Mouse (Mus musculus): Measurements from ENCODE around the gene Rbm4. TPM values are rescaled to one million over a fixed set of nuclear protein-coding genes. Genes with fewer than 3 reads are reported as not detected.

Rbm4 gene
- polyA plus RNA-seq, 1 experiment from 2014 or later: 103 TPM

- 93% methylated on average over 10 of the region's 10 CpGs for WGBS
- Histone ChIP-seq H3K9me3 (replicated peaks) (no peaks in the 10 kb centered on the region), H3K27ac (no peak overlapping the region), H3K4me3 (no peak overlapping the region), H3K36me3 (ENCODE audit: poor library complexity, severe bottlenecking) (peaks cover 94% of the 10 kb centered on the region), H3K4me2 (no peak overlapping the region), H3K27me3 (no peaks in the 10 kb centered on the region), H3K9ac (no peak overlapping the region), H3K4me1 (no peaks in the 10 kb centered on the region)
- no peak for ATAC-seq
Measured at GRCm38 (mm10) chr19:4748493-4748892, 45.2 kb downstream of the Rbm4 start.

- ATAC-seq: no peak
- H3K27ac ChIP-seq: no peak overlapping the region
- peaks cover 91% of the 10 kb centered on the region for H3K36me3 ChIP-seq (ENCODE audit: poor library complexity, severe bottlenecking)
- WGBS: 93% methylated on average over 9 of the region's 9 CpGs
- H3K9ac ChIP-seq: no peak overlapping the region
- no peaks in the 10 kb centered on the region for H3K9me3 ChIP-seq (replicated peaks)
- no peaks in the 10 kb centered on the region for H3K4me1 ChIP-seq
- no peak overlapping the region for H3K4me3 ChIP-seq
- H3K27me3 ChIP-seq: no peaks in the 10 kb centered on the region
- H3K4me2 ChIP-seq: no peak overlapping the region
Measured at GRCm38 (mm10) chr19:4747631-4748312, 45.9 kb downstream of the Rbm4 start.

GRCm38 (mm10) chr19:4746611-4747010 lies 47.1 kb downstream of the Rbm4 start:
- no peak for ATAC-seq
- H3K9me3 ChIP-seq (replicated peaks): no peaks in the 10 kb centered on the region
- H3K4me1 ChIP-seq: no peaks in the 10 kb centered on the region
- H3K9ac ChIP-seq: no peak overlapping the region
- no peak overlapping the region for H3K4me3 ChIP-seq
- H3K36me3 ChIP-seq (ENCODE audit: poor library complexity, severe bottlenecking): peaks cover 89% of the 10 kb centered on the region
- H3K4me2 ChIP-seq: no peak overlapping the region
- WGBS: 85% methylated on average over 14 of the region's 14 CpGs
- H3K27me3 ChIP-seq: no peaks in the 10 kb centered on the region
- no peak overlapping the region for H3K27ac ChIP-seq

- ATAC-seq: no peak
- peaks cover 89% of the 10 kb centered on the region for H3K36me3 ChIP-seq (ENCODE audit: poor library complexity, severe bottlenecking)
- H3K9me3 ChIP-seq (replicated peaks): no peaks in the 10 kb centered on the region
- 91% methylated on average over 10 of the region's 10 CpGs for WGBS
- H3K9ac ChIP-seq: no peak overlapping the region
- H3K4me1 ChIP-seq: no peaks in the 10 kb centered on the region
- no peak overlapping the region for H3K4me3 ChIP-seq
- no peak overlapping the region for H3K27ac ChIP-seq
- H3K4me2 ChIP-seq: no peak overlapping the region
- H3K27me3 ChIP-seq: no peaks in the 10 kb centered on the region
Measured at GRCm38 (mm10) chr19:4745681-4746080, 48.0 kb downstream of the Rbm4 start.

GRCm38 (mm10) chr19:4745057-4745456 lies 48.6 kb downstream of the Rbm4 start:
- no peak overlapping the region for H3K9ac ChIP-seq

GRCm38 (mm10) chr19:4744026-4744425 lies 49.7 kb downstream of the Rbm4 start:
- Histone ChIP-seq H3K4me2 (no peak overlapping the region), H3K9me3 (replicated peaks) (no peaks in the 10 kb centered on the region), H3K4me1 (no peaks in the 10 kb centered on the region), H3K9ac (peak overlapping the region; percentile 21; the same call in 1 of the 2 replicates), H3K27me3 (no peaks in the 10 kb centered on the region), H3K36me3 (ENCODE audit: poor library complexity, severe bottlenecking) (peaks cover 89% of the 10 kb centered on the region), H3K27ac (no peak overlapping the region), H3K4me3 (no peak overlapping the region)
- no peak for ATAC-seq
- 84% methylated on average over 14 of the region's 14 CpGs for WGBS

More at GRCm38 (mm10) chr19:4745057-4745456, 48.6 kb downstream of the Rbm4 start:
- WGBS: 70% methylated on average over 9 of the region's 9 CpGs
- Histone ChIP-seq H3K36me3 (ENCODE audit: poor library complexity, severe bottlenecking) (peaks cover 89% of the 10 kb centered on the region), H3K9me3 (replicated peaks) (no peaks in the 10 kb centered on the region), H3K27me3 (no peaks in the 10 kb centered on the region), H3K27ac (no peak overlapping the region), H3K4me1 (no peaks in the 10 kb centered on the region), H3K4me3 (no peak overlapping the region), H3K4me2 (no peak overlapping the region)
- no peak for ATAC-seq

GRCm38 (mm10) chr19:4743524-4743923 lies 50.2 kb downstream of the Rbm4 start:
- WGBS: 38% methylated on average over 5 of the region's 5 CpGs

GRCm38 (mm10) chr19:4742229-4742628 lies 51.5 kb downstream of the Rbm4 start:
- peaks cover 87% of the 10 kb centered on the region for H3K36me3 ChIP-seq (ENCODE audit: poor library complexity, severe bottlenecking)
- no peaks in the 10 kb centered on the region for H3K9me3 ChIP-seq (replicated peaks)
- no peaks in the 10 kb centered on the region for H3K4me1 ChIP-seq
- H3K27ac ChIP-seq: no peak overlapping the region
- H3K27me3 ChIP-seq: no peaks in the 10 kb centered on the region
- H3K4me2 ChIP-seq: no peak overlapping the region
- H3K4me3 ChIP-seq: no peak overlapping the region
- no peak overlapping the region for H3K9ac ChIP-seq
- WGBS: 93% methylated on average over 6 of the region's 6 CpGs
- no peak for ATAC-seq

More at GRCm38 (mm10) chr19:4743524-4743923, 50.2 kb downstream of the Rbm4 start:
- Histone ChIP-seq H3K36me3 (ENCODE audit: poor library complexity, severe bottlenecking) (peaks cover 87% of the 10 kb centered on the region), H3K27ac (no peak overlapping the region), H3K9me3 (replicated peaks) (no peaks in the 10 kb centered on the region), H3K4me2 (no peak overlapping the region), H3K4me1 (no peaks in the 10 kb centered on the region), H3K9ac (no peak overlapping the region), H3K4me3 (no peak overlapping the region), H3K27me3 (no peaks in the 10 kb centered on the region)
- no peak for ATAC-seq

GRCm38 (mm10) chr19:4741482-4741881 lies 52.2 kb downstream of the Rbm4 start:
- Histone ChIP-seq H3K36me3 (ENCODE audit: poor library complexity, severe bottlenecking) (peaks cover 87% of the 10 kb centered on the region), H3K4me1 (no peaks in the 10 kb centered on the region), H3K27ac (no peak overlapping the region), H3K4me3 (no peak overlapping the region), H3K9ac (no peak overlapping the region), H3K27me3 (no peaks in the 10 kb centered on the region), H3K4me2 (no peak overlapping the region), H3K9me3 (replicated peaks) (no peaks in the 10 kb centered on the region)
- 86% methylated on average over 10 of the region's 10 CpGs for WGBS
- ATAC-seq: no peak

- H3K36me3 ChIP-seq (ENCODE audit: poor library complexity, severe bottlenecking): peaks cover 83% of the 10 kb centered on the region
- H3K27ac ChIP-seq: no peak overlapping the region
- no peak overlapping the region for H3K4me2 ChIP-seq
- no peaks in the 10 kb centered on the region for H3K4me1 ChIP-seq
- no peak overlapping the region for H3K4me3 ChIP-seq
- no peaks in the 10 kb centered on the region for H3K27me3 ChIP-seq
- H3K9me3 ChIP-seq (replicated peaks): no peaks in the 10 kb centered on the region
- WGBS: 94% methylated on average over 5 of the region's 5 CpGs
- no peak for ATAC-seq
- H3K9ac ChIP-seq: no peak overlapping the region
Measured at GRCm38 (mm10) chr19:4739762-4740161, 53.9 kb downstream of the Rbm4 start.

- Histone ChIP-seq H3K9ac (no peak overlapping the region), H3K4me2 (no peak overlapping the region), H3K4me1 (no peaks in the 10 kb centered on the region), H3K36me3 (ENCODE audit: poor library complexity, severe bottlenecking) (peaks cover 83% of the 10 kb centered on the region), H3K4me3 (no peak overlapping the region), H3K9me3 (replicated peaks) (no peaks in the 10 kb centered on the region), H3K27me3 (no peaks in the 10 kb centered on the region), H3K27ac (no peak overlapping the region)
- no peak for ATAC-seq
- 94% methylated on average over 11 of the region's 11 CpGs for WGBS
Measured at GRCm38 (mm10) chr19:4739053-4739452, 54.6 kb downstream of the Rbm4 start.

- Histone ChIP-seq H3K27ac (no peak overlapping the region), H3K27me3 (no peaks in the 10 kb centered on the region), H3K4me2 (no peak overlapping the region), H3K4me1 (no peaks in the 10 kb centered on the region), H3K9me3 (replicated peaks) (no peaks in the 10 kb centered on the region), H3K9ac (no peak overlapping the region), H3K4me3 (no peak overlapping the region), H3K36me3 (ENCODE audit: poor library complexity, severe bottlenecking) (peaks cover 91% of the 10 kb centered on the region)
- no peak for ATAC-seq
- WGBS: 89% methylated on average over 13 of the region's 13 CpGs
Measured at GRCm38 (mm10) chr19:4737866-4738265, 55.8 kb downstream of the Rbm4 start.

Measured in forebrain, embryonic 13.5 days (tissue).